Mouse (Mus musculus) spleen, postnatal 0 days (tissue): ENCODE data around the gene Zfp652. TPM values are rescaled to one million over a fixed set of nuclear protein-coding genes. Genes with fewer than 3 reads are reported as not detected.

ENCODE experiments used
- polyA plus RNA-seq: library from polyadenylated mRNA; unstranded; fragments of >200 nt; fragmentation: Nextera tagmentation; extraction: Ambion mirVana; gene quantifications from 2 replicates; pipeline ENCODE4 v1.2.1, GENCODE M21; 2015

The Zfp652 gene
- 10.1 and 13.0 TPM in 2 replicates for polyA plus RNA-seq

GRCm38 (mm10) chr11:95712563-95713224 lies at the start of gene Zfp652:
Zfp652 (plus strand) TSS chr11:95712673.

GRCm38 (mm10) chr11:95666529-95667149 lies 45.8 kb upstream of the Zfp652 start, which contains the start of gene Phb:
Phb (plus strand) TSS chr11:95666957.

GRCm38 (mm10) chr11:95723287-95723686 lies 10.8 kb downstream of the Zfp652 start, which contains the start of gene B130006D01Rik:
B130006D01Rik (plus strand) TSS chr11:95723587.

GRCm38 (mm10) chr11:95824071-95824876 lies 111.8 kb downstream of the Zfp652 start, which contains the start of gene Phospho1:
Phospho1 (plus strand) TSS chr11:95824499.

GRCm38 (mm10) chr11:95837059-95837458 lies 124.6 kb downstream of the Zfp652 start, which contains the start of gene Gngt2:
Gngt2 (plus strand) TSS chr11:95837216.

GRCm38 (mm10) chr11:95842074-95842681 lies 129.7 kb downstream of the Zfp652 start, which contains the start of gene Abi3:
Abi3 (minus strand) TSS chr11:95842476.

Other genes starting within 250 kb of the Zfp652 start
- 0.49 and 0.91 TPM in 2 replicates for gene Nxph3, start 198.1 kb upstream of the Zfp652 start, polyA plus RNA-seq
- 3.2 and 3.6 TPM in 2 replicates for gene Ngfr, start 124.9 kb upstream of the Zfp652 start, polyA plus RNA-seq
- gene Phb, start 45.7 kb upstream of the Zfp652 start, polyA plus RNA-seq, result 124 and 127 TPM in 2 replicates
- gene B130006D01Rik, start 10.9 kb downstream of the Zfp652 start, polyA plus RNA-seq, result 1.1 and 1.5 TPM in 2 replicates
- gene Phospho1, start 111.8 kb downstream of the Zfp652 start, polyA plus RNA-seq, result 4.4 and 5.4 TPM in 2 replicates
- gene Gngt2, start 124.5 kb downstream of the Zfp652 start, polyA plus RNA-seq, result 45.6 and 53.0 TPM in 2 replicates
- gene Abi3, start 129.8 kb downstream of the Zfp652 start, polyA plus RNA-seq, result 10.3 and 17.7 TPM in 2 replicates
- 0.29 and 0.55 TPM in 2 replicates for gene B4galnt2, start 202.2 kb downstream of the Zfp652 start, polyA plus RNA-seq